Mouse (Mus musculus) thymus, postnatal 25 days (tissue): Measurements from ENCODE around the gene Lrrc58.

Experiments
- DNase-seq: peaks from one replicate; pipeline ENCODE4 v3.0.0; 2022

The Lrrc58 gene

GRCm38 (mm10) chr16:37869470-37870231 is 1.5 kb downstream of the Lrrc58 start:
- no peak for DNase-seq

DNA sequence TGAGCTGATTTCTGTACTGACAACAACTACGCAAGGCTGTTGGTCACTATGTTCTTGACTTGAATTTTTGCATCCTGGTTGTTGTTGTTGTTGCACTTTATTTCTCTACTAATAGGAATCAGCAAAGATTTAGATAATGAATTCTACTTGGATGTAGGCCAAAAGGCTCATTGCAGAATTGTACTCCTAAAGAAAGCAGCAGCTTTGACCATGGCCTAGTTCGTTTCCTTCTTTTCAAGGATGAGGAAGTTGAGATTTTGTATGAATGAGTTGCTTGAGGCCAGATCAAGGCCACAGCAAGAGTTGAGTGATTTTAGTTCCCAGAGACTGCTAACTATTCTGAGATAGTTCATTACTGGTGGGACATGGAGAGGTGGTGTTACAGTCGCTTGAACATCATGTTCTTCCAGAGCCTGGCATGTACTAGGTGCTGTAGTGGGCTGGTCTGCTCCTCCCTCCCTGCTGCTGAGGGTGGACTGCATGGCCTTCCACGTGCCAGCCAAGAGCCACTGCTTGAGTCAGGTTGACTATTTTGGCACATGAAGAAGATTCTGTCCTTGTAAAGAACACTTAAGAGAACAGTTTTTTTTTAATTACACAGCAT is 3.0 kb downstream of the Lrrc58 start:
- DNase-seq = no peak

DNA sequence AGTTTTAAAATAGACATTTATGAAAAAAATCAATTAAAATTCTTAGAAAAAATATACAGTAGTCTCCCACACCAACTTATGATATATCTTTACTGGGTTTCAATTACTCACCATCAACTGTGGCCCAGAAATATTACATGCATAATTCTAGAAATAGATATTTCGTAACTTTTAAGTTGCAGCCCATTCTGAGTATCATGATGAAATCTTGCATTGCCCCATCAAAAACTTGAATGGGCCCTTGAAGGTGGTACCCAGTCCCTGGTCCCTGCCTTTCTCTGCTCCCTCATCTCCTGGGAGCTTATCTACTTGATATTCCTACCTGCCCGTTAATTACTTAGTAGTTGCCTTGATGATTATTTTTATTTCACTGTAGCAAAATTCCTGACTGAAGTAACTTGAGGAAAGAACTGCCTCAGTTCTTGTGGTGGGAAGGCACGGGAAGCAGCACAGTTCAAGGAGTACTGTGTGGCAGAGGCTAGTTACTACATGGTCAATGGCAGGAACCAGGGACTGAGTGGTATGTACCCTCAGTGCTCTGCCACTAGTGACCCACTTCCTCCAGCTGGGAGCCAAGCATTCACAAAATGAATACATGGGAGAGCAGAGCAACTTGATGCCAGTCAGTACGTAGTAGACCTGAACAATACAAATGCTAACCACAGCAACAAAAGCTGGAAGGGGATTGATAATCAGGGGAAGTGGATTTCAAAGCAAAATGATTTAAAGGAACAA is 6.5 kb downstream of the Lrrc58 start:
- no peak for DNase-seq

DNA sequence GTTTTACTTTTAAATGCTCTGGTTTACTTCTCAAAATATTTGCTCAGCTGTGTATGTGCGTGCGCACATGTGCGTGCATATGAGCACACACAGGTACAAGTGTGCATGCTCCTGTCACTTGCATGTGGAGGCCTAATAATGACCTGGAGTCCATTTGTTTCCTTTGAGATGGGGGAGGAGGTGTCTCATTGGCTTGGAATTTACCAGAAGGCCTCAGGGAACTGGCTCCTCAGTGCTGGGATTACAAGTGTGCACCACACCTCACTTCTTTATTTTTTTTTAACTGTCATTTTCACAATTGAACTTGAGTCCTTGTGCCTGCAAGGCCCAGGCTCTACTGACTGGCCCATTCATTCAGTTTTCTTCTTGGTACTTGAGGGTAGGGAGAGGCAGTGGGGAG is 9.2 kb downstream of the Lrrc58 start:
- DNase-seq = no peak

DNA sequence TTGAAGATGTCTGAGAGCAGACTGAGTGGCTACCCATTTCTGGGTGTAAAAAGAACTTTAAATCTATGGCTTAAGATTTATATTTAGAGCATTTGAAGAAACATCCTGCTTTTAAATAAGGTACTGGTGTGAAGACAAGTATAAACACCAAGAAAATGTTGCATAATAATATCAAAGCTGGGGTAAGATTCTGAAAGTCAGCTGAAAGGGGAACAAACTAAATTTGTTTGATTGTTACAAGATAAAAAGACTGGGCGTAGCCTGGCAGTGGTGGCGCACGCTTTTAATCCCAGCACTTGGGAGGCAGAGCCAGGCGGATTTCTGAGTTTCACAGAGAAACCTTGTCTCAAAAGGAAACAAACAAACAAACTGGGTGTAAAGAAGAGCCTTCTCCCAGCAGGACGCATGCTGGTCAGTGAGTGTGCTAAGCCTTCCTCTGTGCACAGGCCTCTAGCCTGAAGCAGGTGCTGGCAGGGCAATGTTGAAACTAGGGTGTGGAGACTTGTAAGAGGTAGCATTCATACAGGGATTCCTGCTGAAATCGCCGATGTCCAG is 10.8 kb downstream of the Lrrc58 start:
- DNase-seq = no peak

DNA sequence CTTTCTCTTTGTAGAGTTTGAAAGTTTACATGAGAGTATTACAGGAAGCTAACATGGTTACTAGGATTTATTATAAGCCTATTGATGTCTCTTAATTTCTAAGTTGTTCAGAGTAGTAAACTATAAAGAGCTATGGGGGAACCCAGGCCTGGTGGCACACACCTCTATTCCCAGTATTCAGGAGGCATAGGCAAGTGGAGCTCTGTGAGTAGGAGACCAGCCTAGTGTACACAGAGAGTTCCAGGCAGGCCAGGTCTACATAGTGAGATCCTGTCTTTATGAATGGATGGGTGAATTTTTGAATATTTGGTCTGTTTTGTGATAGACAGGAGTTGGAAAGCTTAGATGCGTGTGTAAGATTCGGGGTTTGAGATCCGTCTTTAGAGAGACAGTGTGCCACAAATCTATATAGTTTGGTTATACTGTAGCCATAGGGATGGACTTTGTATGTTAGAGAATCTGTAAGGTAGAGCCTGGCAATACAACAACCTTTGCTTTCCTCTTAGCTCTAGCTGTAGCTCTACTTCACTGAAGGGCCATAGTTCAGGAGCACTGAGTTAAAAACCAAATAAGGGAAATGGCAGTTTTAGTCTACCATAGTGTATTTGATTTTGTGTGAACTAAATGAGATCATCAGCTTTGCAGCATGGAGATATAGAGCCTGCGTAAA is 11.7 kb downstream of the Lrrc58 start:
- no peak for DNase-seq

GRCm38 (mm10) chr16:37881168-37881567 is 13.0 kb downstream of the Lrrc58 start:
- no peak for DNase-seq

GRCm38 (mm10) chr16:37888986-37889385 is 20.8 kb downstream of the Lrrc58 start:
- no peak for DNase-seq

DNA sequence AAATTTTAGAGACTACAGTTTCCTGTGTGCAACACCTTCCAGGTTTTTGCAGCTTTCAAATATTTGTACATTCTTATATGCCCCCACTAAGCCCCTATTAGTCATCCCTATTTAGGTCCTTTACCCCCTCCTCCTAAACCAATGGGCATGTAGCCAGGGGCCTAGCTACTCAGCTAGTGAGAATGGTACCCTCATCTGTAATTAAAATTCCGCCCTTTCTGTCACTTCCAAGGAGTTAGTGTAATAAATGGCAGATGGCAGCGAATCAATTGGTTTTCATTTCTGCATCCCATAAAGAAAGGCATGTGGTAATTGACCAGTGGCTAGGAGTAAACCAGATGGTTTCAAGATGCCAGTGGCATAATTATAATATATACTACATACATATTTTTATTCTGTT is 24.5 kb downstream of the Lrrc58 start:
- no peak for DNase-seq

- DNase-seq = no peak
These were observed 25.2 kb downstream of the Lrrc58 start for GRCm38 (mm10) chr16:37893381-37893780.

DNA sequence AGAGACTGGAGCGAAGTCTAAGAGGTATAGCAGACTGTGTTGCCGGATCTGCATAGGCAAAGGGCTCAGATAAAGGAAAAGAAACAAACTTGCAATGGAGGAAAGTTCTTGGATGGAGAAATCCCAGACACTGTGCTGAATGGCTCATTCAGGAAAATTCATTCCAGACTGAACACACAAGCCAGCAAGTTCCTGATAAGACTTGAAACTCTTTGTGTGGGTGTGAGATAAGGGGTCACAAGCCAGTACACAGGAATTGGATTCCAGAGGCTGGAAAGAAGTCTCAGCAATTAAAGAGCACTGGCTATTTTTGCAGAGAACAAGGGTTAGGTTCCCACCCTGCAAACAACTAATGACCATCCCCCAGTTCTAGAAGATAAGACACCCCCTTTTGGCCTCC is 25.8 kb downstream of the Lrrc58 start:
- DNase-seq = no peak

GRCm38 (mm10) chr16:37898790-37899189 is 30.6 kb downstream of the Lrrc58 start:
- DNase-seq = no peak

GRCm38 (mm10) chr16:37899357-37899756 is 31.2 kb downstream of the Lrrc58 start:
- no peak for DNase-seq

- DNase-seq = no peak
These were observed 33.1 kb downstream of the Lrrc58 start for GRCm38 (mm10) chr16:37901318-37901717.

DNA sequence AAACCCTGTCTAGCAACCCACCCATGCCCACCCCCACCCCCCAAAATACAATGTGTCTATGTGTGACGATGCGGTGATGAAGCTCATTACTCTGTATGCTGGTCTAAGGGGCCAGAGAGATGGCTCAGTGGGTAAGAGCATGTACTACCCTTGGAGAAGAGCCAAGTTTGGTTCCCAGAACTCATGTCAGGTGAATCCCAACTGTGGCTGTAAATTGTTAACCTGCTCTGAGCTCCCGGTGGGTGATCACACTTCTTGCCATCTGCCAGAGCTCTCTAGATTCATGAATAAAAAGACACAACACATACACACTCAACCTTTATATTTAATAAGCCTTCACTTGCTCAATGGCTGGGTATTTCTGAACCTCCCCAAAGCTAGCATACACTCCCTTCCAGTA is 38.3 kb downstream of the Lrrc58 start:
- no peak for DNase-seq

DNA sequence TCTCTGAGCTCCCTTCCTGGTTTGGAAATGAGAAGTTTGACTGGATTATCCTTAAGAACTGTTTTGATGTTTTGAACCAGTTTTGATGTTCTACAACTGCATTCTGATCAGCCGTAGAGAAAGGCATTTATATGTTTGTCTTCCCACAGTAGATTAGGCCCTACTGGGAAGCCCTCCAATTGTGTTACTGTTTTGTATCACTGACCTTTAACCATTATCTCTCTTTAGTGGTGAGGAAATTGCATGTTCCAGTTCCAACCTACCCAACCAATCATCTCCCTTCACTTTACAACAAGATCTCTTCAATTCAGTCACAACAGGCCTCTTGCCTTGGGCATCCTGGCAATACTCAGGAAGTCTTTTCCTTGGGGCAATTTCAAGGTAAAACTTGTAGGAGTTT is 42.9 kb downstream of the Lrrc58 start:
- DNase-seq = no peak

DNA sequence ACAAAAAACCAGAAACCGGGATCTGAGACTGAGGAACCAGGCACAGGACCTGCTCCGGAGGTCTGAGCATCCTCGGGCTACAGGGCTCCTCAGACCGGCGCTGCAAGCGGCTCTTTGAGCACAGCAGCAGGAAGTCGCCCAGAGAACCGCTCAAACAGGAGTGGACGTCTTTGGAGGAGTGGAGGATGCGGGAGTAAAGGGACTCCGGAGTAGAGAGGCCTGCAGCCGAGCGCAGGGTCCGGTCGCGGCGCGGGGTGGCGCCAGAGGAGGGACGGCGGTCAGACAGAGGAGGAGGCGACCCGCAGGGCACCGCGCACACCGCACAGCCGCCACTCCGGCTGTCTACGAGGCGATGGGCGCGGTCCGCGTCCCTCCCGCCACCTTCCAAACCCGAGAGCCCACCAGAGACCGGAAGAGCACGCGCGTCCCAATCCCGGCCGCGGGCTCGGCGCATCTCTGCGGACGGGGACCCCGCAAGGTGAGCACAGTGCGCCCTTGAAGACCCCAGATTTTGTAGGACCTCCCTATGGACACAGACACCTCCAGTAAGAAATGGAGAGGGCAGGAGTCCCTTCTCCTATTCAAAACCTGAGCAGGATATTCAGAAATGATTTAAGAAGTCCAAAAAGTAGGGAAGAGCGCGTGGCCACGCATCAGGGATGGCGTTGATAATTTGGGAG is 48.1 kb downstream of the Lrrc58 start, which contains the start of gene Gpr156:
Gpr156 (plus strand) TSS at position 359 of the 680 bp plus-strand sequence.
- peak; percentile 35 for DNase-seq

DNA sequence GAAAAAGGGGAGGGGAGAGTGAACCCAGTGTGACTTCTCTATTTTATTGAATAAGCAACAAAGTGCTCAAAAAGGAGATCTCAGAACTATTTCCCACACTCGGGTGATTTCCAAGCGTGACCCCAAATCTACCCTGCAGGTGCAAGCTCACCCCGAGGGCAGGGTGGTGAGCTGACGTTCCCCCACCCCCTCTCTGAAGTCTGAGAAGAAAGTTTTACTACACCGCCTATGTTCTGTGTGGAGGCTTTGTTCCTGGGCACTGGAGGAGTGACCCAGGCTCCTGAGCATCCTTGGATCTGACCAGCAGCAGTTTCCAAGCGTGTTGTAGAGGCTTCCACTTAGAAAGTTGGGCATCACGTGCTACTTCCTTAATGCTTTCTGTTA is 48.6 kb downstream of the Lrrc58 start:
- DNase-seq = peak; percentile 56

- DNase-seq = no peak
These were observed 50.8 kb downstream of the Lrrc58 start for GRCm38 (mm10) chr16:37919000-37919399.

DNA sequence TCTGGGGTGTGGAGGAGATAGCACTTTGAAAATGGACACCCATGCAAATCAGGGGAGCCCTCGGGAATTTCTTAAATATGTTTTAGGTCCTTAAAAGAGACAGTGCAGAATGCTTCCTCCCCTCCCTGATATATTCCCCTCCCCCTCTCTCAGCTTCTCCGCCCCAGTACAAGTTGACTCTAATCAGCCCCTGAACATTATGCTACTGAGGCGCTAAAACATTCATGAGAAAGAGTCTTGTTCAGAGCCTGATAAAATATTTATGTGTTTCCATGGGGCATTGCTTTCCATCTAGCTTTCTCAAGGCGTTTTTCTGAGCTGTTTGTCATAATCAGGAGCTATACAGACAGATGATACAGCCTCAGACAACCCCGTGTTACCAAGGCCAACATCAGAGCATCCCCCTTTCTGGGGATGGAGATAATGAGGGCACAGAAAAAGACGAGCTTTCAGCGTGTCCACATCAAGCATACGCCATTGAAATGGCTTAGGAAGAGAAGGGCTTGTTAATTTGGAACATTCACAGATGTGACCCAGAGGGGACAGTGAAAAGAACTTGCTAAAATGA is 52.7 kb downstream of the Lrrc58 start:
- no peak for DNase-seq

- DNase-seq = no peak
These were observed 57.9 kb downstream of the Lrrc58 start for GRCm38 (mm10) chr16:37926087-37926486.

GRCm38 (mm10) chr16:37927117-37927516 is 58.9 kb downstream of the Lrrc58 start:
- DNase-seq = no peak
